ENCODE assay signal across 8 mouse cellular contexts in the genomic region with DNA sequence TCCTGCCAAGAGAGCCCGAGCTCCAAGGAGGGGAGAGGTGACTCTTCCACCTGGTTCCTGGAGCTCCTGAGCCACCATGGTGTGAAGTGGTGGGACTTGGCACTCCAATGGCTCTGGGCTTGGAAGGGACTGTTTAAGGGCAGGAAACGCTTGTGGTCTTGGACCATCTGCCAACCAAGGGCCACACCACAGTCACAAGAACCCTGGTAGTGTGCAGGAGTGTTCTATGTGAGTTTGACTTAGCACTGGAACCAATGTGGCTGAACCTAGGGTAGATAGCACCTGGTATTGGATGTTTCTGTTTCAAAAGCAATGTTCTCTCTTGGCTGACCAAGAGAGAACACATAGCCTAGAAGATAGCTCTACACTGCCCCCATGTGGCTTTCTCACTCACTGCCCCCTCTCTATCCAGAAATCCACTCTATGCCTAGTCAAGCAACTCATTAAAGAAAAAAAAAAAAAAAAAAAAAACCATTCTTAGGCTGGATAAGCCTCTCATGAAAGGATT. TPM values are rescaled to one million over a fixed set of nuclear protein-coding genes. Genes with fewer than 3 reads are reported as not detected.
A peak's percentile ranks its signal among the peaks of the same experiment; 100 is the strongest.
DNase-seq lines count a peak whose midpoint lies in the region; ATAC-seq lines count a peak whose summit lies in the region.

No protein-coding gene starts in this region.

- peak overlapping the region; percentile 100 for H3K27ac ChIP-seq in forebrain, embryonic 13.5 days
- peak overlapping the region; percentile 85 for H3K27ac ChIP-seq in hindbrain, embryonic 11.5 days (ENCODE audit: low read depth, low read length)

- peak overlapping the region; percentile 63 for H3K4me2 ChIP-seq in forebrain, embryonic 13.5 days
- H3K4me2 ChIP-seq in hindbrain, embryonic 11.5 days (replicated peaks; ENCODE audit: low read depth, low read length): peak overlapping the region; percentile 25

- peak; percentile 20 for ATAC-seq in forebrain, embryonic 13.5 days
- peak; percentile 28; the same call in 1 of the 2 replicates for ATAC-seq in hindbrain, embryonic 11.5 days (ENCODE audit: low FRiP score)

- H3K4me1 ChIP-seq in forebrain, embryonic 13.5 days: peaks cover 76% of the 10 kb centered on the region
- H3K4me1 ChIP-seq in hindbrain, embryonic 11.5 days (replicated peaks; ENCODE audit: control insufficient read depth, insufficient read depth, low read length): peaks cover 38% of the 10 kb centered on the region
- H3K4me1 ChIP-seq in megakaryocyte, embryonic 14.5 days: peaks cover 60% of the 10 kb centered on the region

- peak overlapping the region; percentile 31 for H3K4me3 ChIP-seq in forebrain, embryonic 13.5 days
- no peak overlapping the region for H3K4me3 ChIP-seq in hindbrain, embryonic 11.5 days (ENCODE audit: low read depth, low read length)
- peak overlapping the region; percentile 93 for H3K4me3 ChIP-seq in megakaryocyte, embryonic 14.5 days (replicated peaks)

- H3K9me3 ChIP-seq in forebrain, embryonic 13.5 days (replicated peaks): no peaks in the 10 kb centered on the region
- no peaks in the 10 kb centered on the region for H3K9me3 ChIP-seq in hindbrain, embryonic 11.5 days (ENCODE audit: control insufficient read depth, low read length)
- H3K9me3 ChIP-seq in megakaryocyte, embryonic 14.5 days: no peaks in the 10 kb centered on the region

- 29% methylated on average over 2 of the region's 2 CpGs for WGBS in forebrain, embryonic 13.5 days
- WGBS in hindbrain, embryonic 11.5 days: 60% methylated on average over 2 of the region's 2 CpGs

- DNase-seq in layer of hippocampus, adult 11-12 months (ENCODE audit: low spot score): peak; percentile 89
- no peak for DNase-seq in layer of hippocampus, adult 9-10 months (ENCODE audit: low spot score)
- DNase-seq in cerebellum, adult 11 months: peak; percentile 75
- DNase-seq in hindbrain, embryonic 11.5 days (ENCODE audit: low spot score): peak; percentile 90
- DNase-seq in layer of hippocampus, adult 9-11 months: peak; percentile 84
- DNase-seq in right cerebral cortex, postnatal 25 days: peak; percentile 66

- no peaks in the 10 kb centered on the region for H3K27me3 ChIP-seq in forebrain, embryonic 13.5 days
- peaks cover 7% of the 10 kb centered on the region for H3K27me3 ChIP-seq in hindbrain, embryonic 11.5 days (ENCODE audit: control insufficient read depth, insufficient read depth, low read length)
- peaks cover 45% of the 10 kb centered on the region for H3K27me3 ChIP-seq in megakaryocyte, embryonic 14.5 days (replicated peaks)

- H3K36me3 ChIP-seq in forebrain, embryonic 13.5 days (ENCODE audit: poor library complexity, severe bottlenecking): peaks cover 35% of the 10 kb centered on the region
- no peaks in the 10 kb centered on the region; the same call in 1 of the 2 replicates for H3K36me3 ChIP-seq in hindbrain, embryonic 11.5 days (ENCODE audit: control insufficient read depth, insufficient read depth, low read length)
- H3K36me3 ChIP-seq in megakaryocyte, embryonic 14.5 days (replicated peaks; ENCODE audit: low read length): peaks cover 39% of the 10 kb centered on the region

- peak overlapping the region; percentile 66 for H3K9ac ChIP-seq in forebrain, embryonic 13.5 days
- peak overlapping the region; percentile 28; the same call in 1 of the 2 replicates for H3K9ac ChIP-seq in hindbrain, embryonic 11.5 days (ENCODE audit: low read depth, low read length)

RNA-seq across cellular contexts. Expression of gene Chpf2, which starts 10.7 kb away (rescaled TPM):
- 15.0 and 17.2 TPM in 2 replicates for polyA plus RNA-seq in forebrain, embryonic 13.5 days (2015; fragmentation: Nextera tagmentation; extraction: Ambion mirVana)
- polyA plus RNA-seq in hindbrain, embryonic 11.5 days (2014; fragmentation: Nextera tagmentation; extraction: Ambion mirVana): 8.6 and 8.7 TPM in 2 replicates
- polyA plus RNA-seq in megakaryocyte, embryonic 14.5 days (2012; ENCODE audit: insufficient read depth, low replicate concordance): 36.1 and 95.0 TPM in 2 replicates

RNA-seq across cellular contexts. Expression of gene Abcf2, which starts 20.0 kb away (rescaled TPM):
- polyA plus RNA-seq in forebrain, embryonic 13.5 days (2015; fragmentation: Nextera tagmentation; extraction: Ambion mirVana): 117 and 124 TPM in 2 replicates
- polyA plus RNA-seq in hindbrain, embryonic 11.5 days (2014; fragmentation: Nextera tagmentation; extraction: Ambion mirVana): 121 and 136 TPM in 2 replicates
- 49.0 and 53.1 TPM in 2 replicates for polyA plus RNA-seq in megakaryocyte, embryonic 14.5 days (2012; ENCODE audit: insufficient read depth, low replicate concordance)

RNA-seq across cellular contexts. Expression of gene Smarcd3, which starts 26.9 kb away (rescaled TPM):
- 111 and 114 TPM in 2 replicates for polyA plus RNA-seq in forebrain, embryonic 13.5 days (2015; fragmentation: Nextera tagmentation; extraction: Ambion mirVana)
- polyA plus RNA-seq in hindbrain, embryonic 11.5 days (2014; fragmentation: Nextera tagmentation; extraction: Ambion mirVana): 42.3 and 45.9 TPM in 2 replicates
- 0.76 TPM in 1 of 2 replicates, not detected in the other for polyA plus RNA-seq in megakaryocyte, embryonic 14.5 days (2012; ENCODE audit: insufficient read depth, low replicate concordance)

RNA-seq across cellular contexts. Expression of gene 4931409K22Rik, which starts 40.7 kb away (rescaled TPM):
- polyA plus RNA-seq in forebrain, embryonic 13.5 days (2015; fragmentation: Nextera tagmentation; extraction: Ambion mirVana): 0.62 TPM in 2 replicates
- 0.14 TPM in 1 of 2 replicates, not detected in the other for polyA plus RNA-seq in hindbrain, embryonic 11.5 days (2014; fragmentation: Nextera tagmentation; extraction: Ambion mirVana)
- polyA plus RNA-seq in megakaryocyte, embryonic 14.5 days (2012; ENCODE audit: insufficient read depth, low replicate concordance): not detected in 2 replicates

RNA-seq across cellular contexts. Expression of gene Asb10, which starts 56.5 kb away (rescaled TPM):
- 0.06 and 0.15 TPM in 2 replicates for polyA plus RNA-seq in forebrain, embryonic 13.5 days (2015; fragmentation: Nextera tagmentation; extraction: Ambion mirVana)
- 0.20 and 0.33 TPM in 2 replicates for polyA plus RNA-seq in hindbrain, embryonic 11.5 days (2014; fragmentation: Nextera tagmentation; extraction: Ambion mirVana)
- polyA plus RNA-seq in megakaryocyte, embryonic 14.5 days (2012; ENCODE audit: insufficient read depth, low replicate concordance): not detected in 2 replicates

Comparison
In these comparisons a context has a peak if more than half of its experiments do, and no peak if none do; other contexts are left out.
1. RNA of gene Smarcd3, which starts 26.9 kb away (polyA plus RNA-seq): 111 to 114 TPM in forebrain, embryonic 13.5 days and 42.3 to 45.9 TPM in hindbrain, embryonic 11.5 days; 0.76 TPM in megakaryocyte, embryonic 14.5 days; every median in the first group is over 10 times any median in the second.